Mouse (Mus musculus) intestine, embryonic 16.5 days (tissue): ENCODE measurements around the gene Sertad2. TPM values are rescaled to one million over a fixed set of nuclear protein-coding genes. Genes with fewer than 3 reads are reported as not detected.
A peak's percentile ranks its signal among the peaks of the same experiment; 100 is the strongest.

ENCODE experiments used
- ATAC-seq: fragments of 200-750 bp; cut with Nextera tagmentation; 2 replicates; pipeline ENCODE4 v1.8.0; 2017; ENCODE audit warnings: moderate TSS enrichment, moderate library complexity
- H3K27ac ChIP-seq: fragments of 300-500 bp; sonication (generic); 2 replicates; pipeline ENCODE4 v1.5.1; 2014; ENCODE audit warnings: mild to moderate bottlenecking, low read length
- H3K27me3 ChIP-seq: fragments of 300-500 bp; sonication (generic); replicated peaks from 2 replicates; pipeline ENCODE4 v1.6.1; 2014; ENCODE audit warnings: low read length, control low read depth, mixed read lengths; ENCODE audit not compliant: control insufficient read depth, insufficient read depth
- H3K36me3 ChIP-seq: fragments of 300-500 bp; sonication (generic); 2 replicates; pipeline ENCODE4 v1.6.1; 2014; ENCODE audit warnings: low read length, control low read depth; ENCODE audit not compliant: control insufficient read depth, insufficient read depth
- H3K4me1 ChIP-seq: fragments of 300-500 bp; sonication (generic); 2 replicates; pipeline ENCODE4 v1.6.1; 2014; ENCODE audit warnings: low read length, control low read depth, mixed read lengths; ENCODE audit not compliant: control insufficient read depth, insufficient read depth
- H3K4me2 ChIP-seq: fragments of 300-500 bp; sonication (generic); 2 replicates; pipeline ENCODE4 v1.6.1; 2014; ENCODE audit warnings: low read depth, low read length, control low read depth
- H3K4me3 ChIP-seq: fragments of 300-500 bp; sonication (generic); 2 replicates; pipeline ENCODE4 v1.5.1; 2014; ENCODE audit warnings: mild to moderate bottlenecking, low read length
- H3K9ac ChIP-seq: fragments of 300-500 bp; sonication (generic); 2 replicates; pipeline ENCODE4 v1.6.1; 2014; ENCODE audit warnings: low read depth, low read length
- H3K9me3 ChIP-seq: fragments of 300-500 bp; sonication (generic); 2 replicates; pipeline ENCODE4 v1.6.1; 2016; ENCODE audit warnings: low read length, control low read depth; ENCODE audit not compliant: control insufficient read depth
- WGBS: fragments of 180-500 bp; shearing (Covaris S2); extraction: QIAGEN DNeasy Blood & Tissue Kit; methylation state at CpG from one replicate; pipeline ENCODE4 v1.1.7; 2014; 5-methylcytosine and 5-hydroxymethylcytosine counted together
- polyA plus RNA-seq: library from polyadenylated mRNA; unstranded; fragments of >200 nt; fragmentation: Nextera tagmentation; extraction: Ambion mirVana; gene quantifications from 2 replicates; pipeline ENCODE4 v1.2.1, GENCODE M21; 2015

Gene Sertad2
- polyA plus RNA-seq, 1 experiment from 2014 or later = 41.3 TPM

DNA sequence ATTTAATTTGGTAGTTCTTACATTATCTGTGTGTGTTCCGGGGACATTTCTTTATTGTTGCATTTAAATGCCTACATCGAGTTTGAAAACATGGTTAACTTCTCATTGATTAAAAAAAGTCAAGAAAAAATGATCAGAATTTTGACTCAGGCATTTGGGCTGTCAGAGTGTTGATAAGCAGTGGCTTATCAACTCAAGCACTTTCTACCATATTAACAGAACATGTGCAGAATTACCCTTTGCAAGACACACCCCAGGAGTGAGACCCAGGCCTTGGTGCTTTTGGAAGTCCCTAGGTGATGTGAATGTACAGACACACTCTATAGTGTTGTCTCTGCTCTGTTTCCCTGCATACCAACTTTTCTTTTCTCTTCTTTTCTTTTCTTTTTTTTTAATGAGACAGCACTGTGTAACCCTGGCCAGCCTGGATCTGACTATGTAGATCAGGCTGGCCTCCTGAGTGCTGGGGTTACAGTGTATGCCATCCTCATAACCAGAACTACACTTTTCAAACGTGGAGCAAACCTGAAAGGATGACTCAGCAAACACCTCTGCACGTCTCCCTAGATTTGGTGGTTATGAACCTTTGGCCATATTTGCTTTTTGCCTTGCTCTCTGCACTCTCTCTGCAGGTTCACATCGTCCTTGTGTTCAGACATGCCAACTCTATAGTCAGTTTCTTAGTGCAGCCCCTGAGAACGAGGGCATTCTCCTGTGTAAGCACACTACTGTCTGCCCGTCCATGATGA, 13.3 kb downstream of the Sertad2 start:
- H3K36me3 ChIP-seq = no peaks in the 10 kb centered on the region
- no peak overlapping the region for H3K4me2 ChIP-seq
- no peak overlapping the region for H3K9ac ChIP-seq
- no peaks in the 10 kb centered on the region for H3K9me3 ChIP-seq
- H3K4me1 ChIP-seq = peaks cover 17% of the 10 kb centered on the region
- no peak overlapping the region for H3K27ac ChIP-seq
- no peak overlapping the region for H3K4me3 ChIP-seq
- ATAC-seq = no peak
- WGBS = 69% methylated on average over 7 of the region's 7 CpGs
- H3K27me3 ChIP-seq = 0 out of 2 replicates have a peak, but pooled peaks cover 2% of the 10 kb centered on the region

DNA sequence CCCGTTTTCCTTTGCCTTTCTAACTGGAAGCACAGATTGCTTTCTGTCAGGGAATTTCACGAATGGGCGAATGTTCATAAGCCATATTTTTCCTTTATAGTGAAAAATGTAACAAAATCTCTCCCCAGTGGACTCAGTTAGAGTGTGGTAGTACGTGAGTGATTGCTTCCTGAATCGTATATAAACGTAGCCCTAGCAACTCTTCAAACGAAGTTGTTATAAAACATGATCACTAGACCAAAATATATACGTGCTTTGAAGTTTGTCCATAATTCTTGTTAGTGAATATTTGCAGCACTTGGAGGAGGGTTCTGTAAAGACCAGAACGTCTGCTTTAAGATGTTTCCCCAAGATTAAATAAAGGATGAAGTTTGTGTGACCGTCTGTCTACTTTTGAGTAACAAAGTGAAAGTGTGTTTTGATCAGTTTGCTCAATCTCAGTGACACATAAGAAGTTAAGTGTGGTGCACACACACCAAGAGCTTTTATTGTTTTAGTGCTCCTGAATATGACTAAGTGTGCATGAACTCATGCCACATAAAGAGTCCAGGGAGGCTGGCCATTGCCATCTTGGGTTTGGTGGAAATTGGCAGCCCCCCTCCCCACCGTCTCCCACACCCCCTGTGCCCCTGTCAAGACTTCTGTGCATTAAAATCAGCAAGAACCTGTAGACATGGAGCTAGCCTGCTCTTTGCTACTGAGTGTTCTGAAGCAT, 16.3 kb downstream of the Sertad2 start:
- Histone ChIP-seq H3K4me3 (no peak overlapping the region), H3K4me2 (peak overlapping the region; percentile 25; the same call in 1 of the 2 replicates), H3K4me1 (peaks cover 22% of the 10 kb centered on the region), H3K27me3 (0 out of 2 replicates have a peak, but pooled peaks cover 2% of the 10 kb centered on the region), H3K9me3 (no peaks in the 10 kb centered on the region), H3K27ac (no peak overlapping the region), H3K36me3 (no peaks in the 10 kb centered on the region), H3K9ac (no peak overlapping the region)
- 32% methylated on average over 11 of the region's 11 CpGs for WGBS
- no peak for ATAC-seq

GRCm38 (mm10) chr11:20559951-20560642, 17.0 kb downstream of the Sertad2 start:
- no peaks in the 10 kb centered on the region for H3K36me3 ChIP-seq
- H3K27ac ChIP-seq = no peak overlapping the region
- H3K27me3 ChIP-seq = 0 out of 2 replicates have a peak, but pooled peaks cover 2% of the 10 kb centered on the region
- H3K9me3 ChIP-seq = no peaks in the 10 kb centered on the region
- ATAC-seq = no peak
- WGBS = 62% methylated on average over 10 of the region's 10 CpGs
- H3K4me1 ChIP-seq = peaks cover 22% of the 10 kb centered on the region
- no peak overlapping the region for H3K4me3 ChIP-seq
- no peak overlapping the region; the same call in 1 of the 2 replicates for H3K4me2 ChIP-seq
- no peak overlapping the region for H3K9ac ChIP-seq

- Histone ChIP-seq H3K4me1 (peaks cover 22% of the 10 kb centered on the region), H3K9ac (peak overlapping the region; percentile 21; the same call in 1 of the 2 replicates), H3K36me3 (no peaks in the 10 kb centered on the region), H3K27me3 (0 out of 2 replicates have a peak, but pooled peaks cover 2% of the 10 kb centered on the region), H3K4me2 (peak overlapping the region; percentile 48), H3K9me3 (no peaks in the 10 kb centered on the region), H3K27ac (no peak overlapping the region), H3K4me3 (peak overlapping the region; percentile 30)
- WGBS = 3% methylated on average over 13 of the region's 13 CpGs
- peak; percentile 92 for ATAC-seq
These were observed 18.4 kb downstream of the Sertad2 start for GRCm38 (mm10) chr11:20561323-20562002.

- Histone ChIP-seq H3K36me3 (no peaks in the 10 kb centered on the region), H3K27ac (no peak overlapping the region), H3K9me3 (no peaks in the 10 kb centered on the region), H3K4me2 (no peak overlapping the region), H3K27me3 (no peaks in the 10 kb centered on the region), H3K4me3 (no peak overlapping the region), H3K4me1 (peaks cover 9% of the 10 kb centered on the region; the same call in 1 of the 2 replicates), H3K9ac (no peak overlapping the region)
- WGBS = 92% methylated on average over 4 of the region's 4 CpGs
- no peak for ATAC-seq
These were observed 22.0 kb downstream of the Sertad2 start for GRCm38 (mm10) chr11:20565057-20565456.

DNA sequence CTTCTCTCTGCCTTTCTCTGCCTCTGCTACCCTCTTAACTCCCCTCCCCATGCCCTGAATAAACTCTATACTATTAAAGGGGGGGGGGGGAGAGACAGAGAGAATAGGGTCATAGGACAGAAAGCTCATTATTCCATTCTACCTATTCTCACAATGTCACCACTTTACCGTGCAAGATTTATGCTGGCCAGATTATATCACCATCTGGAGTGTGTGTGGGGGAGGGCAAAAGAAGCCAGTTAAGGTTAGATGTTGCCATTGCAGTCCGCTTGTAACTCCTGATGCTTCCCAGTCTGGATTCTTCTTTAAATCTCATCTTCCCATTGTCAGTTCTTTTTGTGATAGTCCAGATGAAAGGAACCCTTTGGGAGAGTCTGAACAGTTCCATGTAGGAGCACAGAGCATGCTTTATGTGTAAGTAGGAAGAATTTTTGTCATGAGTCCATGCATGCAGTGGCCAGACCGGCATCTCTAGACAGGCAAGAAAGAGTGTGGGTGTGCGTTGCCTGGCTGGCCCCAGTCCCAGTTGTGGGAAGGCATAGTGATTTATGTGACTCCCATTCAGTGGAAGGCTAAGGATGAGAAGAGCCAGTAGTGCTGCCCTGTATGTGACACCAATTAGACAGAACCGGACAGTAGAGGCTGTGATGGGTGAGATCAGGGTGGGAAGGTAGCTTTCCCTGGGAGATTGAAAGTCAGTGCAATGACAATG, 28.8 kb downstream of the Sertad2 start:
- Histone ChIP-seq H3K27me3 (no peaks in the 10 kb centered on the region), H3K4me3 (no peak overlapping the region), H3K36me3 (no peaks in the 10 kb centered on the region), H3K27ac (no peak overlapping the region), H3K4me1 (no peaks in the 10 kb centered on the region), H3K9ac (no peak overlapping the region), H3K9me3 (no peaks in the 10 kb centered on the region), H3K4me2 (no peak overlapping the region)
- 60% methylated on average over 5 of the region's 5 CpGs for WGBS
- ATAC-seq = no peak

GRCm38 (mm10) chr11:20576046-20576635, 33.1 kb downstream of the Sertad2 start:
- WGBS = 41% methylated on average over 8 of the region's 8 CpGs
- H3K4me1 ChIP-seq = no peaks in the 10 kb centered on the region
- no peak overlapping the region for H3K4me3 ChIP-seq
- H3K36me3 ChIP-seq = no peaks in the 10 kb centered on the region
- no peak for ATAC-seq
- no peak overlapping the region for H3K27ac ChIP-seq
- no peaks in the 10 kb centered on the region for H3K9me3 ChIP-seq
- no peak overlapping the region for H3K4me2 ChIP-seq
- H3K9ac ChIP-seq = no peak overlapping the region
- no peaks in the 10 kb centered on the region for H3K27me3 ChIP-seq

- H3K36me3 ChIP-seq = no peaks in the 10 kb centered on the region
- no peak for ATAC-seq
- no peaks in the 10 kb centered on the region for H3K27me3 ChIP-seq
- H3K9ac ChIP-seq = no peak overlapping the region
- no peak overlapping the region for H3K4me3 ChIP-seq
- no peaks in the 10 kb centered on the region; the same call in 1 of the 2 replicates for H3K4me1 ChIP-seq
- no peak overlapping the region for H3K27ac ChIP-seq
- no peaks in the 10 kb centered on the region for H3K9me3 ChIP-seq
- 93% methylated on average over 2 of the region's 2 CpGs for WGBS
- H3K4me2 ChIP-seq = no peak overlapping the region
These were observed 39.7 kb downstream of the Sertad2 start for GRCm38 (mm10) chr11:20582758-20583157.
